In the genomic region with DNA sequence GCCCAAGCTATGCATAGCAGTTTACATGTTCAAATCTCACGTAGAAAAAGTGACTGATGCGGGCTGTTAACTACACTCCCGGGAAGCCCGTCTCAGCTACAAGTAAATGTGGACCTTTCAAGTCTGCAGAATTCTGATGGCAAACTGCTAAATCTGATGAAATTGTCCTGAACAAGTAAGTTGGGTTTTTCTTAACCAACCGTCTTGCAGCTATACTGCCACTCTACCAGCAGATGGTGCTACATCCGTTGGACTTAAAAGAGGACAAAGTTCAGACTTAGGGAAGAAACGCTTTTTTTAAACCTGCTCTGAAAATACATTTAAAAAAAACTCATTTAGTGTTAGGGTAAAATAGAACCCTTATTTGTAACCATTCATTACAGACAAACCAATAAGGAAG, we compare ENCODE assay signal across 8 mouse cellular contexts. TPM values are rescaled to one million over a fixed set of nuclear protein-coding genes. Genes with fewer than 3 reads are reported as not detected.
DNase-seq lines count a peak whose midpoint lies in the region; ATAC-seq lines count a peak whose summit lies in the region.

No protein-coding gene starts in this region.

- WGBS in kidney, embryonic 14.5 days = 26% methylated on average over 7 of the region's 7 CpGs

- no peak overlapping the region for H3K27ac ChIP-seq in kidney, embryonic 14.5 days (ENCODE audit: low read depth, low read length)

- H3K4me1 ChIP-seq in kidney, embryonic 14.5 days (ENCODE audit: control insufficient read depth, insufficient read depth, low read length) = peaks cover 29% of the 10 kb centered on the region

- peaks cover 19% of the 10 kb centered on the region; the same call in 1 of the 2 replicates for H3K36me3 ChIP-seq in kidney, embryonic 14.5 days (ENCODE audit: control insufficient read depth, insufficient read depth, low read length)

- peak overlapping the region; percentile 96 for H3K4me3 ChIP-seq in kidney, embryonic 14.5 days (ENCODE audit: low read length)

- no peak for ATAC-seq in kidney, embryonic 14.5 days (ENCODE audit: low FRiP score, low TSS enrichment)

- peak; percentile 15 for DNase-seq in cerebellum, adult 8-10 months
- no peak for DNase-seq in cerebellum, adult 9-11 months
- DNase-seq in c-Kit-negative CD71-positive TER-119-positive erythroid progenitor cells, embryonic 14.5 days (ENCODE audit: low read depth, low spot score) = peak; percentile 76
- peak; percentile 60 for DNase-seq in heart, adult 8-10 months (ENCODE audit: low spot score)
- peak; percentile 58 for DNase-seq in lung, postnatal 14 days
- DNase-seq in spleen, adult 12 weeks (ENCODE audit: low spot score) = peak; percentile 23
- no peak for DNase-seq in left cerebral cortex, adult 9 months (ENCODE audit: low spot score in 2 of 2)

- H3K4me2 ChIP-seq in kidney, embryonic 14.5 days (replicated peaks; ENCODE audit: low read depth, low read length) = peak overlapping the region; percentile 67

- H3K9me3 ChIP-seq in kidney, embryonic 14.5 days (ENCODE audit: control insufficient read depth, low read length) = no peaks in the 10 kb centered on the region

- peak overlapping the region; percentile 13; the same call in 1 of the 2 replicates for H3K9ac ChIP-seq in kidney, embryonic 14.5 days (ENCODE audit: low read depth, low read length)

- no peaks in the 10 kb centered on the region for H3K27me3 ChIP-seq in kidney, embryonic 14.5 days (ENCODE audit: control insufficient read depth, insufficient read depth, low read length)

RNA-seq across cellular contexts. Expression of a gene that starts 2.2 kb away (rescaled TPM):
- total RNA-seq in heart, adult 8-10 months (2022) = 10 to 100 TPM; 55.0 to 65.7 (median 60.4) TPM
- polyA plus RNA-seq in kidney, embryonic 14.5 days (2014; fragmentation: Nextera tagmentation; extraction: Ambion mirVana) = 55.5 and 103 TPM in 2 replicates

RNA-seq across cellular contexts. Expression of a gene that starts 12.7 kb away (rescaled TPM):
- 1 to 10 TPM; 2.0 to 3.1 (median 2.4) TPM for total RNA-seq in heart, adult 8-10 months (2022)
- polyA plus RNA-seq in kidney, embryonic 14.5 days (2014; fragmentation: Nextera tagmentation; extraction: Ambion mirVana) = 4.1 and 6.0 TPM in 2 replicates

RNA-seq across cellular contexts. Expression of a gene that starts 31.3 kb away (rescaled TPM):
- total RNA-seq in heart, adult 8-10 months (2022) = 10 to 100 TPM; 21.2 to 26.2 (median 24.6) TPM
- 33.4 and 41.8 TPM in 2 replicates for polyA plus RNA-seq in kidney, embryonic 14.5 days (2014; fragmentation: Nextera tagmentation; extraction: Ambion mirVana)

Comparison
In these comparisons a context has a peak if more than half of its experiments do, and no peak if none do; other contexts are left out.
1. DNase-seq: peak in cerebellum, adult 8-10 months (single experiment), c-Kit-negative CD71-positive TER-119-positive erythroid progenitor cells, embryonic 14.5 days (single experiment), heart, adult 8-10 months (single experiment), lung, postnatal 14 days (single experiment) and spleen, adult 12 weeks (single experiment); none in cerebellum, adult 9-11 months (single experiment) and left cerebral cortex, adult 9 months (0 of 2).